Mouse (Mus musculus): ENCODE data around the gene Snrpd2.

Snrpd2 gene

GRCm38 (mm10) chr7:19149626-19150025 is at the start of gene Snrpd2:
Gene Snrpd2, plus strand, starts transcription at chr7:19149722.
- DNase-seq, result peak; percentile 97 to 99

- no peak for DNase-seq
Observed at GRCm38 (mm10) chr7:19100290-19100689, 49.2 kb upstream of the Snrpd2 start.

- no peak for DNase-seq
Observed at GRCm38 (mm10) chr7:19103741-19104140, 45.8 kb upstream of the Snrpd2 start.

GRCm38 (mm10) chr7:19104486-19104885 is 45.0 kb upstream of the Snrpd2 start:
- no peak for DNase-seq

- no peak for DNase-seq
Observed at GRCm38 (mm10) chr7:19107436-19107835, 42.1 kb upstream of the Snrpd2 start.

GRCm38 (mm10) chr7:19109565-19109964 is 40.0 kb upstream of the Snrpd2 start:
- DNase-seq, result no peak

- DNase-seq, result peak; percentile 37 to 64
Observed at GRCm38 (mm10) chr7:19118028-19118771, 31.3 kb upstream of the Snrpd2 start, which contains the start of gene Gm4969. Gene Gm4969, minus strand, starts transcription at chr7:19118368.

- peak in 1 of 2 experiments; percentile 22 for DNase-seq
Observed at GRCm38 (mm10) chr7:19119083-19119482, 30.4 kb upstream of the Snrpd2 start.

- DNase-seq, result peak; percentile 88 to 92
Observed at GRCm38 (mm10) chr7:19119631-19120429, 29.7 kb upstream of the Snrpd2 start, which contains the start of gene Fbxo46. Gene Fbxo46, plus strand, starts transcription at chr7:19119859.

- DNase-seq, result no peak
Observed at GRCm38 (mm10) chr7:19121686-19122085, 27.8 kb upstream of the Snrpd2 start.

GRCm38 (mm10) chr7:19124713-19125112 is 24.8 kb upstream of the Snrpd2 start:
- no peak for DNase-seq

GRCm38 (mm10) chr7:19127744-19128143 is 21.8 kb upstream of the Snrpd2 start:
- DNase-seq, result no peak

GRCm38 (mm10) chr7:19129396-19129795 is 20.1 kb upstream of the Snrpd2 start:
- DNase-seq, result no peak

- DNase-seq, result no peak
Observed at GRCm38 (mm10) chr7:19130657-19131056, 18.9 kb upstream of the Snrpd2 start.

GRCm38 (mm10) chr7:19131324-19131848 is 18.1 kb upstream of the Snrpd2 start:
- peak; percentile 96 to 98 for DNase-seq

GRCm38 (mm10) chr7:19136168-19136567 is 13.4 kb upstream of the Snrpd2 start:
- DNase-seq, result no peak

GRCm38 (mm10) chr7:19136673-19137334 is 12.7 kb upstream of the Snrpd2 start:
- no peak for DNase-seq

GRCm38 (mm10) chr7:19137380-19137779 is 12.1 kb upstream of the Snrpd2 start:
- DNase-seq, result peak in 1 of 2 experiments; percentile 47

GRCm38 (mm10) chr7:19146793-19147192 is 2.7 kb upstream of the Snrpd2 start:
- DNase-seq, result no peak

GRCm38 (mm10) chr7:19147497-19148045 is 2.0 kb upstream of the Snrpd2 start:
- no peak for DNase-seq

GRCm38 (mm10) chr7:19148180-19148874 is 1.2 kb upstream of the Snrpd2 start:
- no peak for DNase-seq
